Comparison of ENCODE assay signal across 8 mouse cellular contexts in the genomic region with DNA sequence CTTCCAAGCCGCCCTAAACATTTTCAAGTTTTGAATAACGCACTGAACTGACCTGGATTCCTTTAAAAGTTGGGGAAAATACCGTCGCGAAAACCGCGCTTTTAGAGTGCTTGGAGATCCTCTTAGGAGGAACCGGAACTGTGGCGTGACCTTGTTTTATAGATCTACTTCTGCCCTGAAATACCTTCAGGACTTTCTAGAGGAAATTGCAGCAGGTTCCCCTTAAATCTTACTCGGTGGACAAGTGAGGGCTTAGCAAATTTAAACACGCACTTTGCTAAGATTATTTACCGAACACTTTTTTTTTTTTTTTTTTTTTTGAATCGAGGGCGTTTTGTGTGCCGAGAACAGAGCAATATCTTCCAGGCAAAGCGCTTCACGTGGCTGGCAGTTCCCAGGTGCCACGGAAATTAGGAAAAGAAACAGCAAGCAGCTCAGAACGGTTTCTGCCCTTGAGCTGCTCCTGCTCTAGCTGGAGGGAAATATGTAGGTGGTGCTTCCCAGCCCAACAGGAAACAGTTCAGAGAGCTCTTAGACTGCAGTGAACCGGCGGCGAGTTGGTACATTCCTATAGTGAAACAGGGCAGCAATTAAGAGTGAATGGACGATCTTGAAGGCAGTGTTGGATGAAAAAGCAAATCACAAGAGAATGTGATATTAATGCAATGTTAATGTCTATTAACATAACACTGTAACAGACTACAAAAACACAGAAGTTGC.
DNase-seq lines count a peak whose midpoint lies in the region; ATAC-seq and TF ChIP-seq lines count a peak whose summit lies in the region.

No protein-coding gene starts in this region.

- no peak for ATAC-seq in liver, postnatal 0 days

- intact Hi-C loops in heart, postnatal 10 days (cut with DNase I) = loop anchor here (2.0 to 5.0 kb wide), 3 partner anchors 126 to 622 kb away; partner anchors contain the start of gene Tmem161b

- H3K36me3 ChIP-seq in liver, postnatal 0 days (replicated peaks; ENCODE audit: insufficient read depth, low read length) = no peaks in the 10 kb centered on the region

- WGBS in liver, postnatal 0 days (ENCODE audit: insufficient replicate concordance) = 1% methylated on average over 23 of the region's 23 CpGs

- DNase-seq in thymus, postnatal 14 days = peak; percentile 40
- DNase-seq in thymus, adult 18-20 months = no peak
- DNase-seq in embryo, embryonic 9.5 days (ENCODE audit: extremely low spot score) = peak; percentile 57
- DNase-seq in heart, postnatal 10 days = peak; percentile 29 to 38
- peak; percentile 55 to 79 for DNase-seq in layer of hippocampus, adult 18-20 months (ENCODE audit: low spot score in 2 of 2)
- DNase-seq in liver, postnatal 0 days = no peak
- peak; percentile 67 for DNase-seq in retina, embryonic 14.5 days (ENCODE audit: low spot score)
- no peak for DNase-seq in spleen, postnatal 10 days (ENCODE audit: low spot score in 2 of 2)

- no peak for TF ChIP-seq EP300 in liver, postnatal 0 days (IDR thresholded peaks at IDR 0.05; ENCODE audit: low read depth)

- H3K4me3 ChIP-seq in liver, postnatal 0 days (ENCODE audit: low read depth, low read length) = peak overlapping the region; percentile 43

- H3K9me3 ChIP-seq in liver, postnatal 0 days (ENCODE audit: low read length) = no peaks in the 10 kb centered on the region

- H3K9ac ChIP-seq in liver, postnatal 0 days (replicated peaks) = no peak overlapping the region; the same call in 1 of the 2 replicates

- peaks cover 36% of the 10 kb centered on the region for H3K27me3 ChIP-seq in liver, postnatal 0 days (ENCODE audit: insufficient read depth, low read length)

- peaks cover 12% of the 10 kb centered on the region; the same call in 1 of the 2 replicates for H3K4me1 ChIP-seq in liver, postnatal 0 days (ENCODE audit: insufficient read depth)

- H3K27ac ChIP-seq in liver, postnatal 0 days (ENCODE audit: low read depth) = no peak overlapping the region

- TF ChIP-seq CTCF in liver, postnatal 0 days (IDR thresholded peaks at IDR 0.05; ENCODE audit: low read depth) = no peak

- H3K4me2 ChIP-seq in liver, postnatal 0 days (ENCODE audit: low read depth, low read length) = peak overlapping the region; percentile 82

Comparison
In these comparisons a context has a peak if more than half of its experiments do, and no peak if none do; other contexts are left out.
1. DNase-seq: peak in thymus, postnatal 14 days (single experiment), embryo, embryonic 9.5 days (single experiment), heart, postnatal 10 days (2 of 2), layer of hippocampus, adult 18-20 months (2 of 2) and retina, embryonic 14.5 days (single experiment); none in thymus, adult 18-20 months (0 of 2), liver, postnatal 0 days (single experiment) and spleen, postnatal 10 days (0 of 2).